Comparison of ENCODE assay signal across 9 mouse cellular contexts in the genomic region with DNA sequence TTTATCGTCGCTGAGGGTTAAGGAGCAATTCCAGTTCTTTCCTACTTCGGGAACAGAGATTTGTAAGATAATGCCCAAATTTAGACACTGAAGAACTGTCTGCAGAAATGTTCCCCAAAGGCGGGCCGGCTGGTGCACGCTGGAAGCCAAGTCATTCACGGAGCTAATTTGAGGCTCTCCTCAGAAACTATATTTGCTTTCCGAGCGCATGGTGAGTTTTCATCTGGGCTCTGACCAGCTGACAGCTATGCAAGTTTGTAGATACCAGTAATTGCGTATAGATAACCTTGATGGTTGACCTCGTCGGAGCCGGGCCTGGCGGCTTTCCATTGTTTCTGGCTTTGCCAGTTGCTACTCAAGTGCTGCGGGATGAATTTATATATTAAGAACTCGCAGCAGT.
DNase-seq lines count a peak whose midpoint lies in the region; ATAC-seq and TF ChIP-seq lines count a peak whose summit lies in the region.
"Had no signal": no experiment of that assay in that cellular context is flagged by ENCODE, and none has a peak within 500 bp of the region (broad histone marks: within the 10 kb centered on the region; RNA-seq: fewer than 3 reads in every experiment).

No protein-coding gene starts in this region.

- H3K27ac ChIP-seq in testis, adult 2 months (ENCODE audit: control insufficient read depth, insufficient read depth, low read depth, low read length), result no peak overlapping the region
- H3K27ac ChIP-seq: liver, embryonic 14.5 days had no signal

- peak overlapping the region; percentile 66 for H3K4me3 ChIP-seq in testis, adult 2 months (ENCODE audit: control insufficient read depth, low read depth, low read length)

- H3K27me3 ChIP-seq in testis, adult 2 months (ENCODE audit: control insufficient read depth, insufficient read depth, low read length), result no peaks in the 10 kb centered on the region

- intact Hi-C loops in left cerebral cortex, postnatal 25 days (cut with DNase I), result loop anchor here (5.0 kb wide), 1 partner anchor 160 kb away; no protein-coding TSS in a partner anchor

- ATAC-seq in megakaryocyte-erythroid progenitor cell, adult 5-6 weeks (replicated peaks; ENCODE audit: low FRiP score, low TSS enrichment, poor library complexity, severe bottlenecking), result no peak

- no peak for TF ChIP-seq POLR2A in testis, adult 2 months (IDR thresholded peaks at IDR 0.05; ENCODE audit: control insufficient read depth, low read depth, low read length)

- no peaks in the 10 kb centered on the region for H3K36me3 ChIP-seq in testis, adult 2 months (ENCODE audit: control insufficient read depth, insufficient read depth, low read length)

- peaks cover 8% of the 10 kb centered on the region for H3K4me1 ChIP-seq in testis, adult 2 months (ENCODE audit: control insufficient read depth, insufficient read depth, low read length)

- DNase-seq in adrenal gland, postnatal 10 days, result peak; percentile 42
- DNase-seq in adrenal gland, adult 8-10 months, result no peak
- DNase-seq in testis, postnatal 14 days (ENCODE audit: low spot score), result no peak
- peak; percentile 17 to 69 for DNase-seq in left cerebral cortex, postnatal 25 days (ENCODE audit: low spot score in 2 of 2)
- no peak for DNase-seq in thymus, postnatal 10 days (ENCODE audit: low spot score in 2 of 2)
- no peak for DNase-seq in embryo, embryonic 10 days (ENCODE audit: low spot score)

- no peak for TF ChIP-seq CTCF in testis, adult 2 months (IDR thresholded peaks at IDR 0.05; ENCODE audit: control insufficient read depth, insufficient read depth, insufficient replicate concordance, low read depth, low read length)

Comparison
In these comparisons a context has a peak if more than half of its experiments do, and no peak if none do; other contexts are left out.
1. DNase-seq: peak in adrenal gland, postnatal 10 days (single experiment) and left cerebral cortex, postnatal 25 days (2 of 2); none in adrenal gland, adult 8-10 months (single experiment), testis, postnatal 14 days (single experiment), thymus, postnatal 10 days (0 of 2) and embryo, embryonic 10 days (single experiment).